Mouse (Mus musculus): ENCODE measurements around the gene Dnah2. TPM values are rescaled to one million over a fixed set of nuclear protein-coding genes. Genes with fewer than 3 reads are reported as not detected.

Dnah2 gene
- 0.13 TPM for polyA plus RNA-seq (2014; fragmentation: Illumina TruSeq; extraction: RNeasy Lipid Tissue Mini Kit (QIAGEN cat#74804); ENCODE audit: low read depth, low replicate concordance)

GRCm38 (mm10) chr11:69549060-69549656 lies at the start of gene Dnah2:
TSS of gene Dnah2 (minus strand) at chr11:69549110.

DNA sequence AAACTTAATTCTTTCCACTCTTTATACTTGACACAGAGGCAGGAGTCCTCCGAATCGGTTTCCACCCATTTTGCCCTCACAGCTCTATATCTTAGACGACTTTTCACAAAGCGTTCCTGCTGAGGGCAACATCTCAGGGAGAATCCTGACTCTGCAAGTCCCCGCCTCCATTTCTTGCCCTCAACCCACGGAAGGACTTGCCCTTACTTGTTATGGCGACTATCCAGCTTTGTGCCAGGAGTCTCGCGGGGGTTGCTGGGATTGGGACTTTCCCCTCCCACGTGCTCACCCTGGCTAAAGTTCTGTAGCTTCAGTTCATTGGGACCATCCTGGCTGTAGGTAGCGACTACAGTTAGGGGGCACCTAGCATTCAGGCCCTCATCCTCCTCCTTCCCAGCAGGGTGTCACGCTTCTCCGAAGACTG lies 31.2 kb upstream of the Dnah2 start, which contains the start of the genes Wrap53 and Trp53:
Gene Wrap53, minus strand, starts transcription at position 165 of the 424 bp plus-strand sequence.
Gene Trp53, plus strand, starts transcription at position 269 of the 424 bp plus-strand sequence.

DNA sequence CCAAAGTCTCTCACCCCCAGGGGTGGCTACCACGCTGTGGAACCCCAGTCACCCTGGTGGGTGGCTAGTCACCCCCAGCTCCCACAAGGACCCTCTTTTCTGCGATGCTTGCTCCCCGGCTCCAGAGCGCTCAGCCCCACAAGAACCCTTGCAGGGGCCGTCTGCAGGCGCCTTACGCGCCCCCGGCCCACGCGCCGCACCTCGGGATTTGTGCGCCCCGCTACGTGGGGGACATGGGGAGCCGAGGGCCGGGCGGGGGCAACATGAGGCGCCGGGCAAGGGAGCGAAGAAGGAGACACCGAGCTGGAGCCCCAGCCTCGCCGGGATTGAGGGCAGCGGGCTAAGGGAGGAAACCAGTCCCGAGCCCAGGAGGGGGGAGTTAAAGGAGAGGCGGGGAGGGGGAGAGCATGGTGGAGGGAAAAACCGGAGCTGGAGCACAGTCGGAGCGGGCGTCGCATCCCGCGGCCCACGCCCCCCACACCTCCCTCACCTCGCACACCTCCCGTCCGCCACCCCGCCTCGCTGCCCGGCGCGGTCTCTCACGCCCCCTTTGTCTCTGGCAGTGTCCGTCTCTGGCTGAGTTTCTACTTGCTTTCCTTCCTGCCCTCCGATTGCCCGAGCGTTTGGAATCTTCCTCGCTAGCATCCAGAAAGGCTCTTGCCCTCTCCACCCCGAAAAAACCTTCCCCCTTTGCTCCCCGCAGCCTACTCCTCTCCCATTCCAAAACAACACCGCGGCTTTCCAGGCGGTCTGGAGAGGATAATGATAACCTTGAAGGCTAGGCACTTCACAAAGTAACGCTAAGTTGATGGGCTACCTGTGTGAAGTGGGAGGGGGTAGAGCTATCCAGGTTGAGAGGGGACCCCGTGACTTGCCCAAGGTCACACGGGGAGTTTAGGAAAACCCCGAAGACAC lies 11.2 kb upstream of the Dnah2 start, which contains the start of gene Efnb3:
Gene Efnb3, minus strand, starts transcription at position 355 of the 915 bp plus-strand sequence.

DNA sequence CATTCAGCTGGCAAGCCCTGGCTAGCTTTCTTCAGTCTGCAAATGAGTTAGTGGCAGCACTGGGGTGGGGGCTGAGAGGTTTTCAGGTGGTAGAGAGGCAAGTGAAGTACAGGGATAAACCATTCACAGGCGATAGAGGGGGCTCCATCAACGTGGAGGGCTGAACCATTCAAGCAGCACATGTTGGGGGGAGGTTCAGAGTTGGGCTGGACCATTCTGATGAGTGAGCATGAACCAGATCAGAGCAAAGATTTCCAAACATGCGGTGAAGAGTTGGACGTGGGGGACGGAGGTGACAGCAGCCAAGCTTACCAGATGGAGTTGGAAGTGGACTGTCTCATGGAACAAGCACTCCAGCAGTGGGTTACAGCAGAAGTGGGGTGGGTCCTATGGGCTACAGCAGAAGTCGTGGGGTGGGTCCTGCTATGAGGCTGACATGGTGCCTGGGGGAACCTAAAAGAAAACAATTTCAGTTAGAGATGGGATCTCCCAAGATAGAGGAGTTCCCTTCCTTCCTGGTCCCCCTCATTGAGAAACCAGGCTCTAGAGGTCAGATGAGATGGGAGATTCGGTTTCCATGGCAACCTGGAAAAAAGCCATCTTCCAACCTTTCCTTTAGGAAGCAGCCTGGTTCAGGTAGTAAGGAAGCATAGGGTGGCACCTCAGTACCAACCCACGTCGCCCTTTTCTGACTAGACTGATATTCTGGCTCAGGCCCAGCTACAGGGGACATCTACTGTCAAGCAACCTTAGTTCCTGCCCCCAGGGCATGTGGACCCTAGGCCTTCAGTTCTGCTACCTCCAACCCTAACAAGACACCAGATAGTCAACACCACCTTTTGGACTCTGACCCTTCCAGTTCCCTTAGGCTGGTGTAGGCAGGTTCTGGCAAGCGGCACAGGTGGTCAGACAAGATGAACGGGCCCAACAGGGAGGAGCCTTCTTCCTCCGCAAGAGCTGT lies 135.4 kb downstream of the Dnah2 start, which contains the start of gene Kdm6b:
Gene Kdm6b, minus strand, starts transcription at position 455 of the 961 bp plus-strand sequence.

GRCm38 (mm10) chr11:69398059-69398458 lies 150.9 kb downstream of the Dnah2 start, which contains the start of gene Tmem88:
TSS of gene Tmem88 (minus strand) at chr11:69398234.

DNA sequence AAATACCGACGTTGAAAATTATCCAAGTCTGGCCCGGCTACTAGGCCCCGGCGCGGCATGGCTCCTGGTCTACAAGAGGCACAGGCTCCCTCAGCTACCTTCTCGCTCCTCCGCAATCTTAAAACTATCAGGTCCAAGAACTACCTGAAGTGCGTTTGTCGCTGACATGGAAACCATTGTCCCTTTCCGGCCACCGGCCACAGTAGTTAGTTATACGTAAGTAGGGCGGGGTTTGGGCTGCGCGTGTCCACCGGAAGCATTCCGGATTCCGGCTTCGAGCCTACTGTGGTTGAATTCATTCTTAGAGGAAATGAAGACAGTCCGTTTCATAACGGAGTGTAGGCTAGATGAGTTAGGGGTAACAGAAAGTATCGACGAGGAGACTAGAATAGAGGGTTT lies 153.7 kb downstream of the Dnah2 start, which contains the start of the genes Naa38 and Cyb5d1:
Gene Naa38, plus strand, starts transcription at position 253 of the 399 bp plus-strand sequence.
Gene Cyb5d1, minus strand, starts transcription at position 397 of the 399 bp plus-strand sequence.

Other genes with a start within 250 kb of the Dnah2 start
- gene Cntrob, start 225.3 kb downstream of the Dnah2 start, polyA plus RNA-seq (2014; fragmentation: Illumina TruSeq; extraction: RNeasy Lipid Tissue Mini Kit (QIAGEN cat#74804); ENCODE audit: low read depth, low replicate concordance): 6.8 TPM
- gene Trappc1, start 225.1 kb downstream of the Dnah2 start, polyA plus RNA-seq (2014; fragmentation: Illumina TruSeq; extraction: RNeasy Lipid Tissue Mini Kit (QIAGEN cat#74804); ENCODE audit: low read depth, low replicate concordance): 40.4 TPM
- 0.25 TPM for gene Kcnab3, start 222.9 kb downstream of the Dnah2 start, polyA plus RNA-seq (2014; fragmentation: Illumina TruSeq; extraction: RNeasy Lipid Tissue Mini Kit (QIAGEN cat#74804); ENCODE audit: low read depth, low replicate concordance)
- gene Rnf227, start 208.6 kb downstream of the Dnah2 start, polyA plus RNA-seq (2014; fragmentation: Illumina TruSeq; extraction: RNeasy Lipid Tissue Mini Kit (QIAGEN cat#74804); ENCODE audit: low read depth, low replicate concordance): 5.9 TPM
- gene Chd3, start 179.7 kb downstream of the Dnah2 start, polyA plus RNA-seq (2014; fragmentation: Illumina TruSeq; extraction: RNeasy Lipid Tissue Mini Kit (QIAGEN cat#74804); ENCODE audit: low read depth, low replicate concordance): 17.9 TPM
- 5.3 TPM for gene Naa38, start 153.6 kb downstream of the Dnah2 start, polyA plus RNA-seq (2014; fragmentation: Illumina TruSeq; extraction: RNeasy Lipid Tissue Mini Kit (QIAGEN cat#74804); ENCODE audit: low read depth, low replicate concordance)
- 31.9 TPM for gene Cyb5d1, start 153.5 kb downstream of the Dnah2 start, polyA plus RNA-seq (2014; fragmentation: Illumina TruSeq; extraction: RNeasy Lipid Tissue Mini Kit (QIAGEN cat#74804); ENCODE audit: low read depth, low replicate concordance)
- not detected for gene Tmem88, start 150.9 kb downstream of the Dnah2 start, polyA plus RNA-seq (2014; fragmentation: Illumina TruSeq; extraction: RNeasy Lipid Tissue Mini Kit (QIAGEN cat#74804); ENCODE audit: low read depth, low replicate concordance)
- gene Kdm6b, start 135.4 kb downstream of the Dnah2 start, polyA plus RNA-seq (2014; fragmentation: Illumina TruSeq; extraction: RNeasy Lipid Tissue Mini Kit (QIAGEN cat#74804); ENCODE audit: low read depth, low replicate concordance): 7.2 TPM
- 0.38 TPM for gene Efnb3, start 11.1 kb upstream of the Dnah2 start, polyA plus RNA-seq (2014; fragmentation: Illumina TruSeq; extraction: RNeasy Lipid Tissue Mini Kit (QIAGEN cat#74804); ENCODE audit: low read depth, low replicate concordance)
- 1.9 TPM for gene Wrap53, start 31.1 kb upstream of the Dnah2 start, polyA plus RNA-seq (2014; fragmentation: Illumina TruSeq; extraction: RNeasy Lipid Tissue Mini Kit (QIAGEN cat#74804); ENCODE audit: low read depth, low replicate concordance)
- gene Trp53, start 31.2 kb upstream of the Dnah2 start, polyA plus RNA-seq (2014; fragmentation: Illumina TruSeq; extraction: RNeasy Lipid Tissue Mini Kit (QIAGEN cat#74804); ENCODE audit: low read depth, low replicate concordance): 6.8 TPM
- 6.9 TPM for gene Atp1b2, start 56.8 kb upstream of the Dnah2 start, polyA plus RNA-seq (2014; fragmentation: Illumina TruSeq; extraction: RNeasy Lipid Tissue Mini Kit (QIAGEN cat#74804); ENCODE audit: low read depth, low replicate concordance)
- gene Shbg, start 68.8 kb upstream of the Dnah2 start, polyA plus RNA-seq (2014; fragmentation: Illumina TruSeq; extraction: RNeasy Lipid Tissue Mini Kit (QIAGEN cat#74804); ENCODE audit: low read depth, low replicate concordance): not detected
- 1.7 TPM for gene Sat2, start 72.9 kb upstream of the Dnah2 start, polyA plus RNA-seq (2014; fragmentation: Illumina TruSeq; extraction: RNeasy Lipid Tissue Mini Kit (QIAGEN cat#74804); ENCODE audit: low read depth, low replicate concordance)
- 12.4 TPM for gene Fxr2, start 83.9 kb upstream of the Dnah2 start, polyA plus RNA-seq (2014; fragmentation: Illumina TruSeq; extraction: RNeasy Lipid Tissue Mini Kit (QIAGEN cat#74804); ENCODE audit: low read depth, low replicate concordance)
- not detected for gene Sox15, start 106.2 kb upstream of the Dnah2 start, polyA plus RNA-seq (2014; fragmentation: Illumina TruSeq; extraction: RNeasy Lipid Tissue Mini Kit (QIAGEN cat#74804); ENCODE audit: low read depth, low replicate concordance)
- 20.3 TPM for gene Mpdu1, start 113.5 kb upstream of the Dnah2 start, polyA plus RNA-seq (2014; fragmentation: Illumina TruSeq; extraction: RNeasy Lipid Tissue Mini Kit (QIAGEN cat#74804); ENCODE audit: low read depth, low replicate concordance)
- gene Cd68, start 117.0 kb upstream of the Dnah2 start, polyA plus RNA-seq (2014; fragmentation: Illumina TruSeq; extraction: RNeasy Lipid Tissue Mini Kit (QIAGEN cat#74804); ENCODE audit: low read depth, low replicate concordance): 2.6 TPM
- gene Eif4a1, start 123.3 kb upstream of the Dnah2 start, polyA plus RNA-seq (2014; fragmentation: Illumina TruSeq; extraction: RNeasy Lipid Tissue Mini Kit (QIAGEN cat#74804); ENCODE audit: low read depth, low replicate concordance): 463 TPM
- 129 TPM for gene Senp3, start 133.0 kb upstream of the Dnah2 start, polyA plus RNA-seq (2014; fragmentation: Illumina TruSeq; extraction: RNeasy Lipid Tissue Mini Kit (QIAGEN cat#74804); ENCODE audit: low read depth, low replicate concordance)
- gene Tnfsf13, start 136.7 kb upstream of the Dnah2 start, polyA plus RNA-seq (2014; fragmentation: Illumina TruSeq; extraction: RNeasy Lipid Tissue Mini Kit (QIAGEN cat#74804); ENCODE audit: low read depth, low replicate concordance): 38.2 TPM
- gene Tnfsf12, start 146.7 kb upstream of the Dnah2 start, polyA plus RNA-seq (2014; fragmentation: Illumina TruSeq; extraction: RNeasy Lipid Tissue Mini Kit (QIAGEN cat#74804); ENCODE audit: low read depth, low replicate concordance): 1.6 TPM
- gene Tnfsfm13, start 147.0 kb upstream of the Dnah2 start, polyA plus RNA-seq (2014; fragmentation: Illumina TruSeq; extraction: RNeasy Lipid Tissue Mini Kit (QIAGEN cat#74804); ENCODE audit: low read depth, low replicate concordance): 8.2 TPM
- gene Polr2a, start 209.5 kb upstream of the Dnah2 start, polyA plus RNA-seq (2014; fragmentation: Illumina TruSeq; extraction: RNeasy Lipid Tissue Mini Kit (QIAGEN cat#74804); ENCODE audit: low read depth, low replicate concordance): 25.7 TPM
- gene Slc35g3, start 212.9 kb upstream of the Dnah2 start, polyA plus RNA-seq (2014; fragmentation: Illumina TruSeq; extraction: RNeasy Lipid Tissue Mini Kit (QIAGEN cat#74804); ENCODE audit: low read depth, low replicate concordance): not detected
- 17.7 TPM for gene Zbtb4, start 216.8 kb upstream of the Dnah2 start, polyA plus RNA-seq (2014; fragmentation: Illumina TruSeq; extraction: RNeasy Lipid Tissue Mini Kit (QIAGEN cat#74804); ENCODE audit: low read depth, low replicate concordance)
- gene Chrnb1, start 246.8 kb upstream of the Dnah2 start, polyA plus RNA-seq (2014; fragmentation: Illumina TruSeq; extraction: RNeasy Lipid Tissue Mini Kit (QIAGEN cat#74804); ENCODE audit: low read depth, low replicate concordance): 4.0 TPM

Measured in sigmoid colon, adult 10 weeks (tissue).